Mouse (Mus musculus) adrenal gland, adult 8-10 months (tissue): ENCODE results near the gene Cpn1. TPM values are rescaled to one million over a fixed set of nuclear protein-coding genes. Genes with fewer than 3 reads are reported as not detected.

Experiments
- DNase-seq: peaks from one replicate; pipeline ENCODE4 v3.0.0; 2022
- total RNA-seq, 4 experiments: library from RNA; stranded (reverse); gene quantifications; 2 replicates each; pipeline ENCODE4 v1.2.4; 2022

The Cpn1 gene
- total RNA-seq, 4 experiments from 2014 or later, result 0.12 TPM; not detected in 3

DNA sequence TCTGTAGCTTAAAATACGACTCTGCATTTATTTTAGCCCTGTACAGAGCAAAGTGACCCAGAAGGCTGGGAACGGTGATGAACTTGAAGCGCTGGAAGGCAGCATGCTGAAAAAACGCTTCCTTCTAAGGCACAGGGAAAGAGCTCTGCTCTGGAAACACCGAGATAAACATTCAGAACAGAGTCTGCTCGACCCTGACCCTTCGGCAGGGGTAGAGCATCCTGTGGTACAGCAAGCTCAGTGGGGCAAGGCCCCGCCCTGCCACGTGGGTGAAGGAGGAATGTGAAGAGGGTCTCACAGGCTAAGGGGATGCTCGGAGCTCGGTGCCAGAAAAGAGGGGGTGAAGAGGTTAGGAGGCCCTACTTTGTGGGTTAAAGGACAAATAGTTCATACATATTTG lies 48.0 kb downstream of the Cpn1 start:
- no peak for DNase-seq

GRCm38 (mm10) chr19:43930926-43931325 lies 55.4 kb downstream of the Cpn1 start:
- DNase-seq, result no peak

DNA sequence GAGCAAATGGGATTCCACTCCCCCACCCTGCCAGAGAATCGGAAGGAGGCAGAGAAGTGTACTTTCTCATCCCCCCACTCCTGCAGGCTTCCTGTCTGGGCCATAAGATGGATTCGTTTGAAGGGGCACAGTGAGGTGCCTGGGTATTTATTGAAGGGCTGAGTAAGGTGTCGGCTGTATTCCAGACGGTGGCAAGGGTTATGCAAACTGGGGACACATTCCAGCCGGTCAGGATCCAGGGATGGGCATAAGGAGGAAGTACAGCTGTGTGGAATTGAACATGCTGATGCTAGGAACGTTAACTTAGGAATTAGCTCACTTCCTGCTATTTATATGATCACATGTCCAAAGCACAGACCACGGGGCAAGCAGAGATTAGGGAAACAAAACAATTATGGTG lies 56.0 kb downstream of the Cpn1 start:
- no peak for DNase-seq

DNA sequence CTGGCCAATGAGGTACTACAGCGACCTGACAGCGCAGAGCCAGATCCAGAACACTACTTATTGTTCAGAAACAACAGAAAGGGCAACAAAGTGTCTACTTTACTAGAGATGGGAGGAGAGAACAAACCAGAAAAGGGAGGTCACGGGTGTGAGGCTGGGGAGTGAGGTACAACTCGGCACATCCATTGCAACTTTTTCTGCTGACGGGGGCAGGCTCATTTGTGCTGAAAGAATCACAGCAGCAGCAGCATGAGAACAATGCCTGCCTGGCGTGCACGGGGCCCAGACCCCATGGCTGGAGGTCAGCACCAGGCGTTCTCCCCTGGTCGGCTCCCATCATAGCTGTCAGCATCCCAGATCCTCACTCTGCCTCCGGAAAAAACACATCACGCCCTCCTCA lies 56.5 kb downstream of the Cpn1 start:
- DNase-seq, result no peak

DNA sequence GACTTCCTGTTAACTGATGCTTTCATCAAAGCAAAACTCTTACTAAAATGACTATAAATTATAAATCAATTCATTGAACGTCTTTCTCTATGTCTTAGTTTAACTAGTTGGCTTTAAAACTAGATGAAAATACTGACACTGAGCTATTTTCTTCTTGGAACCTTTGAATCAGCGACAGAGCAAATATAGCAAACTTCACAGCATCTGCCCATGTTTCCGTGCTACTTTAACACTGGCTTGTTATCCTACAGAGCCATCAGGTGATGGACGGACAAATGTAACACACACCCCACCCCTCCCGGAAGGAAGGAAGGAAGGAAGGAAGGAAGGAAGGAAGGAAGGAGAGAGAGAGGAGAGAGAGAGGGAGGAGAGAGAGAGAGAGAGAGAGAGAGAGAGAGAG lies 58.4 kb downstream of the Cpn1 start:
- no peak for DNase-seq

DNA sequence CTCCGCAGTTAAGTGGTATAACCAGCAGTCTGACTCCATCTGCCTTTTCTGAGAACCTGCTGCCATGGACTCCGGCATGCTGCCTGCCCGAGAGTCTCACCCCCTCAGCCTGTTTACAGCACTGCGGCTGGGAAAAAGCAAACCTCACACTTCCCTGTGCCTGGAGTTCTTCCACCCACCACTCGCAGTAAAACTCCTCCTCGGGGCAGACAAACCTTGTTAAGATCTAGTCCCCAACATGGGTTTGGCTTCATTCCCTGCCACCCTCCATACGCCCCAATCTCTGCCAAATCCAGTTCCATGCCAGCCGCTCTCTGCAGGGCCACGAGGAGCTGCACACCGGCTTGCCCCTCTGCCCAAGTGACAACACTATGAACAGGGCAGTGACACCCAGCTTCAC lies 59.3 kb downstream of the Cpn1 start:
- no peak for DNase-seq

- no peak for DNase-seq
These were observed 60.0 kb downstream of the Cpn1 start for GRCm38 (mm10) chr19:43926141-43926987.

DNA sequence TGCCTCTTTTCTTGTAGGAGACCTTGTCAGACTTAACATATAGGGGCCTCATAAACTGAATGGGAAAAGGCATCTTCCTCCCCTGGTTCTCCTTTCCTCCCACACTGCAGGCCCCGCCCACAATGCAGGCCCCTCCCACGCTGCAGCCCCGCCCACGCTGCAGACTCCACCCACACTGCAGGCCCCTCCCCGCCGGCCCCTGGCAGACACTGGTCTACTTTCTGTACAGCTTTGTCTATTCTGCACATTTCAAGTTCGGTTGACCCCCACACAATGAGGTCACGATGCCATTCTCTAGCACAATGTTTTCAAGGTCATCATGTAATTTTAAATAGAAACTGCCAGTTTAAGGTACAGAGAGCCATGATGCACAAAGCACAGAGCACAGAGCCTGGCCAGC lies 62.0 kb downstream of the Cpn1 start:
- DNase-seq, result no peak

DNA sequence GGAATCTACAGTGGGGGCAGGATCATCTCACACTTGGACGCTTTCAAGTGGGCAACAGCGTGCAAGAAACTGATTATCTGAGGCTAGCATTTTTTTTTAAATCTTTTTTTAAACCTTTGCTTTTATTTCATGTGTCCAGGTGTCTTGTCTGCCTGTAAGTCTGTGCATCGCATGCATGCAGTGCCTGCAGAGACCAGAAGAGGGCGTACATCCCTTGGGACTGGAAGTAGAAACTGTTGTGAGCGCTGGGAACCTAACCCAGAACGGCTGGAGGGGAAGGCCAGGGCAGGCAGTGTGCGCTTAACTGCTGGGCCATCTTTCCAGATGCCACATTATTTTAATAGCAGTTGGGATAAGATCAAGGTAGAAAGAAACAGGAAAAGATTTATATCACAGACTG lies 63.4 kb downstream of the Cpn1 start:
- DNase-seq, result no peak

DNA sequence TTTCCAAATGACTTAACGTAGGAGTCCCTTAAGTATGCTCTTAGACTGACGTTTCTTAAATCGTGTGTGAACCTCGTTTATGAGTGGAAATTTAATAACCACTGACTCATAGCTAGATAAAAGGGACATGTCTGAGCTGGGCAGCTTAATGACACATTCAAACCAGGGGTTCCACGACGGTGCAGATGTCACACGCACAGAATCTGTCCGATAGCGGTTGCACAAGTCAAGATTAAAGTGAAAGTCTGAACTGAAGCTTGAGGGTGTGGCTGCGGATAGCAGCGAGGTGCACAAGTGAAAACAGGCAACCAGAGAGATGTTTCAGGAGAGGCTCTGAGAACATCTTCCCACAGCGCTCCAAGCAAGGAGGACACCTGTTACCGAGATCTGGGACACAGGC lies 64.9 kb downstream of the Cpn1 start:
- DNase-seq, result no peak

GRCm38 (mm10) chr19:43920453-43921300 lies 65.7 kb downstream of the Cpn1 start:
- no peak for DNase-seq

DNA sequence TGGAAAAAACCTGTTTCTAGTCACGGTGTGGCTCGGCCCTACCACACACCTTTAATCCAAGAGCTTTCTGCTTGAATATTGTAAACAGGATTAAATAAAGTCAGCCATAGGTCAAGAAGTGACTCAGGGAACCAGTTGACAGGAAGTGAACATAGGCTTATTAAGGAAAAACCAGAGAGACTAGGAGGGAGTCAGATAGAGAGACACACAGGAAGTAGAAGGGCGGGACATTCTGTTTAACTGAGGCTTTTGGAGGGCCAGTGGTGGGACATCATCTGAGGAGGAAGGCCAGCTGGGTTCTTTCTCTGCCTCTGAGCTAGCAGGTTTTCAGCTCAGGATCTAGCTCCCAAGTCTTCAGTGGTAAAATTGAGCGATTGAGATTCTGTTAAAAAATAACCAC lies 66.5 kb downstream of the Cpn1 start:
- DNase-seq, result no peak

DNA sequence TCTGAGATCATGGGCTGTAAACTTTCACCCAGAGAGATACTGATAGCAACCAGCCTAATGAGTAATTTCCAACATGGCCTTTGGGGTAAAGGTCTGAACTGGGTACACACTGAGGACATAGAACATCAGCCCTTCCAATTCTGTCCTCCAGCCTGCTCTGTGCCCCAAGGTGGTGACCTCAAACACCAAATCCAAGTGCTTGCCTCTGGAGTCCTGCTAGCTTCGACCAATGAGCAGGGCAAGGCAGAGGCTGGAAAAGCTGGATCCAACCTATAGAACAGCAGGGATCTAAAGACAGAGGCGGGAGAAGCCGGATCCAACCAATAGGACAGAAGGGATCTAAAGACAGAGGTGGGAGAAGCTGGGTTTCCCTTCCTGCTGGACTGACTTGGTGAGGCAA lies 67.5 kb downstream of the Cpn1 start:
- no peak for DNase-seq

GRCm38 (mm10) chr19:43917763-43918162 lies 68.6 kb downstream of the Cpn1 start:
- DNase-seq, result no peak

GRCm38 (mm10) chr19:43917406-43917691 lies 69.0 kb downstream of the Cpn1 start:
- DNase-seq, result no peak

DNA sequence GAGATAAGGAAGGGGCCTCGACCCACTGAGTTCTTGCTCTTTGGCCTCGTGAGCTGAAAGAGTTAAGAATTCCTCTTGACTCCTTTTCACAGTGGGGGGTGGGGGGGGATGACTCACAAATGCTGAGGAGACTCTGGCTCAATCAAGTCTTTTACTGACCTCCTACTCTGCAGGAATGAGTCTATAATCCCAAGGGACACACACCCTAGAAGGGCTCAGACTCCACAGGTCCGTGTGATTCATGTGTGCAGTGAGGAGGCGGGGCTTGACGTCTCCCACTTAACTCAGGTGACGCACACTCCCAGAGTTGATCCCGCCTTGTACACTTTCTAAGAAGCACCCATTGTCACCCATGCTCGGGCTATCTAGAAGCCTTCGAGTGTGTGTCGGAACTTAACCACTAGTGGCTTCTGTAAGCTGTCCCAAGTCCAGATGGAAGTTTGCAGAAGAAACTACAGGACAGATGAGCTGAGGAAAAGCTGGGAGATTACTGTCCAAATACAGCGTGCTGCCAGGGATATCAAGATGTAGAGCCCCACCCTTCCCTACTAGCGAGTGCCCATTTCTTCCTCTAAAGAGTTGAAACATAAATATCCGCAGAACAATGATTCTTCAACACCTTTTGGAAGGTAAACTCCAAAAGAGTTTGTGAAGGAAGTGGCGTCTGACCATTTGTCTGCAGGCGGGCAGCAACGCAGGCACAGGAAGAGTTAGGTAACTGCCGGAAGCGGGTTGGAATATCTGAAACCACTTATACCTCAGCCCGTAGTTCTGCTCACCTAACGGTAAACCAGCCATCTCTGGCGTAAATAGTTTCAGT lies 69.6 kb downstream of the Cpn1 start:
- DNase-seq, result no peak

DNA sequence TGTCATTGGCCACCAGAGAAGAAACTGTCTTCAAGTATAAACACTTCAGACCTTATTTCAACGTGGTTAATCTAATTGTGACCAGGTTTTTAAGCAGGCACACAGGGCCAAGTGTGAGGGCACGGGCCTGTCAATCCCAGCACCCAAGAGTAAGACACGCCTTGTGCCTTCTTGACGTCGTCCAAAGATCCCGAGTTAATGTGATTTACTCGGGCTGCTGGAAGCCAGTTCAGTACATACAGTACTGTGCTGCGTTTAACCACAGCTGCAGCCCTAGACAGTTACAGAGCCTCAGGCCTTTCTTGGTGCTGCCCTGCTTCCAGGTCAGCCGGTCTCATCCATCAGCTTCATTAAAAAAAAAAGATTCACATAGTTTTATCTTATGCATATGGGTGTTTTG lies 70.9 kb downstream of the Cpn1 start:
- no peak for DNase-seq

DNA sequence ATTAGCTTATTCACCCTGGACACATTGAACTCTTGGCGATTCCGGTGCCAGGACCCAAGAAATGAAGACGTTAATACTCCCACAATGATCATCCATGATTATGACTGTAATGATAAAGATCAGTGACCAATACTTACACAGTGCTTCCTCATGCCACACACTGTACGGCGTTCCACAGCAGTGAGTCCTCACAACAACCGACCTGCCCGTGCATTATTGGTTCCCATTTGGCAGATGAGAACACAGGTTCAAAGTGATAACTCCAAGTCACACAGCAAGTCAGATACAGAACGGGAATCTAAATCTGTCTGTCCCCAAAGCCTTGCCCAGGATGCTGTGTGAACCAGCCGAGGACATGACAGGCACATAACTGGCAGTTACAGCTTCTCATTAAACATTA lies 71.4 kb downstream of the Cpn1 start:
- DNase-seq, result no peak

GRCm38 (mm10) chr19:43912775-43913486 lies 73.4 kb downstream of the Cpn1 start:
- DNase-seq, result no peak

DNA sequence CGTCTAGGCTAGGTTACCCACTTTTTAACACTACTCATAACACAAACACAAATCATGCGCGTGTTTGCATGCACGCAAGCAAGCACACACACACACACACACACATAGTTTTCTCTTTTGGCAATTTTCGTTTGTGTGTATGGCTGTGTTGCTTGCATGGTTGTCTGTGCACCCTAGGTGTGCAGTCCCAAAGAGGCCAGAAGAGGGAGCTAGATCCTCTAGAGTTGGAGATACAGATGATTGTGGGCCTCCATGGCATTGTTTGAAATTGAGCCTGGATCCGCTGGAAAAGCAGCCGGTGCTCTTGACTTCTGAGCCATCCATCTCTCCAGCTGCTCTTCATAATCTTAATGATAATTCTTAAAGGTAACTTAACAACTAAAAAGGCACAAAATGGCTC lies 79.9 kb downstream of the Cpn1 start:
- no peak for DNase-seq
